Mouse (Mus musculus): ENCODE measurements at regions not wholly inside any gene's neighbourhood (a gene's known extent, or its start where the extent isn't known, plus 50 kb on each side); places are given as distances from the start of the nearest gene placed in this dataset.

DNA sequence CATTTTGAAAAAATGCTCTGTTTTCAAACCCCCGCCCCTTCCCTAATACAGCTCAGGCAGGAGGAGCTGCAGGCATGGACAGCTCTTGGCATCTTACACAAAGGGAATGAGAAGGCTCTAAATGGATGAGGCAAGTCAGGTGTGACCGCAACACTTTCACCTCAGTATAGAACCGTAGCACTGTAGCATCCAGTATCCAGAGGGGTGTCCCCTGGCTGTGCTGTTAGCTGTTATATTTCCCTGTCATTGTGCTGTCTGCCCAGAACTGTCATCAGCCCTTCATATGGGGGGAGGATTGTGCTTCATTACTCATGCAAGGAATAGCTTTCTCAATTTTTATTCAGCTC is 82.4 kb upstream of the Frmd4b start:
- TF ChIP-seq CTCF (IDR thresholded peaks at IDR 0.05; ENCODE audit: insufficient read depth, low read length) (no peak), POLR2A (IDR thresholded peaks at IDR 0.05; ENCODE audit: borderline replicate concordance, extremely low read depth, low read depth, low read length) (no peak)
